Mouse (Mus musculus) lung, adult 2 months (tissue): ENCODE results near the gene Olfr1396.

Experiments
- CTCF ChIP-seq: fragments of 200-500 bp; IDR thresholded peaks from 2 replicates; pipeline ENCODE4 v1.5.1; 2011; ENCODE audit warnings: mild to moderate bottlenecking, low read length, control low read depth; ENCODE audit not compliant: insufficient read depth
- POLR2A ChIP-seq: fragments of 200-500 bp; IDR thresholded peaks from 2 replicates; pipeline ENCODE4 v1.6.1; 2011; ENCODE audit warnings: low read depth, mild to moderate bottlenecking, control low read depth, low read length, borderline replicate concordance; ENCODE audit errors: extremely low read depth

GRCm38 (mm10) chr11:49108833-49109232, 5.8 kb downstream of the Olfr1396 start:
- TF ChIP-seq POLR2A (no peak), CTCF (peak; percentile 69)
